Mouse (Mus musculus) frontal cortex, postnatal 10 days (tissue): Measurements from ENCODE around the gene Scgb1b15.
"Not testable (repeated sequence)": the region's sequence is repeated elsewhere in the genome, so short reads cannot be mapped to it uniquely, and the experiment has no call there.

ENCODE experiments used
- DNase-seq, 2 experiments: peaks; one replicate each; pipeline ENCODE4 v3.0.0; 2022; ENCODE audit warnings: low spot score in 2 of 2, mixed read lengths in 1 of 2

Gene Scgb1b15

DNA sequence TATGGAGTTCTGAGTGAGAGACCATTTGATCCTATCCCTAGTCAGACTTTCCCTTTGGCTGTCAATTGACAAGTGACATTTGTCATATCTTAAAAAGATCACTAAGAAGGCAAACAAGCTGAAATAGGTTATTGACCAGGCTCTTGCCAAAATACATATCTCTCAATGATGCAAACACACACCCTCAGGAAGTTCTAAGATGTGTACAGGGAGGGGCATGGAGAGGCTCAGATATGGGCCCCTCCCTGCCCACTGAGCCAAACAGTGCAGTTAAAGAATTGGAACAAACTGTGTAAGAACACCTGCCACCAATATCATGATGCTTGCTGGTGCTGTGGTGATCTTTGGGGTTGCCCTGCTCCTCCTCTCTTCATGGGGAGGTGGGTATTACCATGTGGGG, at the start of gene Scgb1b15:
Gene Scgb1b15 (plus strand): TSS at position 301 of the 400 bp plus-strand sequence.
- DNase-seq, result not testable (repeated sequence)

DNA sequence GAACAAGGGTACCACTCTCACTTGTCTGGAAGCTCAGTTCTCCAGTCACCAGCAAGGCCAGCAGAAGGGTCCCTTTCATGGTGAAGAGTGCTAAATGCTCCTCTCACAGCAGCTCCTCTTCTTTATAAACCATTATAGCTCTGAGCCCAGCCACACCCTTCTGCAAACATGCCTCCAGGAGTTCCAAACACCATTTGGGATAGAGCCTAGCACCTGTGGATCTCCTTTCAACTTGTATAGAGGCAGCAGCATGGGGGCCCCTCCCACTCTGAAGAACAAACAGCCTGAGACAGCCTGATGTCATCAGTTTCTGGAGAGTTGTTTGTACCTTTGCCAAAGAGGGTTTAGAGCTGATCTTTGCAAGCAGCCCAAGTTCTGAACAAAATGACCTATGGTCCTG, 6.8 kb upstream of the Scgb1b15 start, which contains the start of gene Scgb2b15:
Gene Scgb2b15 (minus strand): TSS at position 101 of the 400 bp plus-strand sequence.
- not testable (repeated sequence) for DNase-seq
